Mouse (Mus musculus) gastrocnemius, postnatal 25 days (tissue): ENCODE measurements around the gene Mbtps1. TPM values are rescaled to one million over a fixed set of nuclear protein-coding genes. Genes with fewer than 3 reads are reported as not detected.

ENCODE experiments used
- DNase-seq: peaks from one replicate; pipeline ENCODE4 v3.0.0; 2022
- total RNA-seq, 2 experiments: library from RNA; stranded (reverse); gene quantifications; 1 replicate in 1 of 2; 2 replicates in 1 of 2; pipeline ENCODE4 v1.2.3; 2021

The Mbtps1 gene
- total RNA-seq, 2 experiments from 2014 or later, result 26.7 to 27.0 TPM

GRCm38 (mm10) chr8:119557821-119558602 is 523 bp downstream of the Mbtps1 start:
- no peak for DNase-seq

GRCm38 (mm10) chr8:119557132-119557531 is 1.4 kb downstream of the Mbtps1 start:
- DNase-seq, result no peak

GRCm38 (mm10) chr8:119555861-119556260 is 2.7 kb downstream of the Mbtps1 start:
- DNase-seq, result no peak

- no peak for DNase-seq
These were observed 5.6 kb downstream of the Mbtps1 start for GRCm38 (mm10) chr8:119552967-119553366.

- DNase-seq, result no peak
These were observed 9.9 kb downstream of the Mbtps1 start for GRCm38 (mm10) chr8:119548560-119549113.

GRCm38 (mm10) chr8:119547019-119547691 is 11.4 kb downstream of the Mbtps1 start:
- DNase-seq, result no peak

GRCm38 (mm10) chr8:119545791-119546190 is 12.7 kb downstream of the Mbtps1 start:
- DNase-seq, result no peak

- DNase-seq, result no peak
These were observed 13.4 kb downstream of the Mbtps1 start for GRCm38 (mm10) chr8:119545180-119545579.

- no peak for DNase-seq
These were observed 13.9 kb downstream of the Mbtps1 start for GRCm38 (mm10) chr8:119544606-119545005.

- no peak for DNase-seq
These were observed 26.6 kb downstream of the Mbtps1 start for GRCm38 (mm10) chr8:119531973-119532372.

GRCm38 (mm10) chr8:119531397-119531796 is 27.1 kb downstream of the Mbtps1 start:
- no peak for DNase-seq

GRCm38 (mm10) chr8:119530937-119531336 is 27.6 kb downstream of the Mbtps1 start:
- no peak for DNase-seq

GRCm38 (mm10) chr8:119528762-119529161 is 29.8 kb downstream of the Mbtps1 start:
- DNase-seq, result no peak

- DNase-seq, result no peak
These were observed 38.4 kb downstream of the Mbtps1 start for GRCm38 (mm10) chr8:119520102-119520501.

GRCm38 (mm10) chr8:119516674-119517073 is 41.9 kb downstream of the Mbtps1 start:
- no peak for DNase-seq

GRCm38 (mm10) chr8:119515767-119516166 is 42.8 kb downstream of the Mbtps1 start:
- no peak for DNase-seq

- no peak for DNase-seq
These were observed 43.6 kb downstream of the Mbtps1 start for GRCm38 (mm10) chr8:119514940-119515339.

- no peak for DNase-seq
These were observed 45.1 kb downstream of the Mbtps1 start for GRCm38 (mm10) chr8:119513405-119513804.

- no peak for DNase-seq
These were observed 46.8 kb downstream of the Mbtps1 start for GRCm38 (mm10) chr8:119511722-119512121.

GRCm38 (mm10) chr8:119510471-119510870 is 48.1 kb downstream of the Mbtps1 start:
- no peak for DNase-seq

- DNase-seq, result no peak
These were observed 52.4 kb downstream of the Mbtps1 start for GRCm38 (mm10) chr8:119506106-119506505.

GRCm38 (mm10) chr8:119505488-119505887 is 53.0 kb downstream of the Mbtps1 start:
- DNase-seq, result no peak

GRCm38 (mm10) chr8:119503191-119503767 is 55.3 kb downstream of the Mbtps1 start:
- DNase-seq, result no peak
